In genomic region chr4:109342783-109343485, GRCm38 (mm10) we compare ENCODE assay signal across 9 mouse cellular contexts.
A peak's percentile ranks its signal among the peaks of the same experiment; 100 is the strongest.
DNase-seq lines count a peak whose midpoint lies in the region; ATAC-seq lines count a peak whose summit lies in the region.
"Had no signal": no experiment of that assay in that cellular context is flagged by ENCODE, and none has a peak within 500 bp of the region (broad histone marks: within the 10 kb centered on the region; RNA-seq: fewer than 3 reads in every experiment).

No protein-coding gene starts in this region.

- H3K4me3 ChIP-seq in midbrain, embryonic 10.5 days: peak overlapping the region; percentile 44
- H3K4me3 ChIP-seq in heart, embryonic 10.5 days: no peak overlapping the region
- H3K4me3 ChIP-seq: liver, embryonic 12.5 days had no signal

- ATAC-seq in cerebellum, adult (ENCODE audit: insufficient number of reproducible peaks, low FRiP score, low TSS enrichment): peak; percentile 96
- ATAC-seq: liver, embryonic 12.5 days had no signal

- H3K9me3 ChIP-seq in midbrain, embryonic 10.5 days (replicated peaks): no peaks in the 10 kb centered on the region
- no peaks in the 10 kb centered on the region for H3K9me3 ChIP-seq in heart, embryonic 10.5 days
- H3K9me3 ChIP-seq: liver, embryonic 12.5 days had no signal

- no peaks in the 10 kb centered on the region for H3K27me3 ChIP-seq in midbrain, embryonic 10.5 days (ENCODE audit: low read depth, poor library complexity, severe bottlenecking)
- H3K27me3 ChIP-seq in heart, embryonic 10.5 days (ENCODE audit: insufficient read depth, poor library complexity, severe bottlenecking): no peaks in the 10 kb centered on the region
- H3K27me3 ChIP-seq: liver, embryonic 12.5 days had no signal

- peaks cover 21% of the 10 kb centered on the region for H3K4me1 ChIP-seq in midbrain, embryonic 10.5 days
- H3K4me1 ChIP-seq in heart, embryonic 10.5 days: 0 out of 2 replicates have a peak, but pooled peaks cover 5% of the 10 kb centered on the region
- H3K4me1 ChIP-seq: liver, embryonic 12.5 days had no signal

- 48% methylated on average over 4 of the region's 4 CpGs for WGBS in midbrain, embryonic 10.5 days
- WGBS in heart, embryonic 10.5 days: 66% methylated on average over 4 of the region's 4 CpGs

- DNase-seq in cerebellum, postnatal 4 days (ENCODE audit: low spot score in 2 of 2): no peak
- peak; percentile 2 for DNase-seq in Muller cell, postnatal 12 days (ENCODE audit: inconsistent ontology term)
- peak; percentile 25 for DNase-seq in fibroblast of lung, adult 2 months (ENCODE audit: low read depth)
- DNase-seq in midbrain, embryonic 10.5 days (ENCODE audit: low spot score): no peak
- no peak for DNase-seq in liver
- DNase-seq in heart, embryonic 10.5 days (ENCODE audit: low spot score): no peak
- DNase-seq in urinary bladder, postnatal 10 days (ENCODE audit: low spot score): no peak

- no peaks in the 10 kb centered on the region for H3K36me3 ChIP-seq in midbrain, embryonic 10.5 days
- peaks cover 6% of the 10 kb centered on the region; the same call in 1 of the 2 replicates for H3K36me3 ChIP-seq in heart, embryonic 10.5 days

- H3K27ac ChIP-seq in midbrain, embryonic 10.5 days (replicated peaks): peak overlapping the region; percentile 49; the same call in 1 of the 2 replicates
- H3K27ac ChIP-seq in heart, embryonic 10.5 days: no peak overlapping the region
- H3K27ac ChIP-seq: liver, embryonic 12.5 days had no signal

Comparison
In these comparisons a context has a peak if more than half of its experiments do, and no peak if none do; other contexts are left out.
1. DNase-seq: peak in Muller cell, postnatal 12 days (single experiment) and fibroblast of lung, adult 2 months (single experiment); none in cerebellum, postnatal 4 days (0 of 2), midbrain, embryonic 10.5 days (single experiment), liver (single experiment), heart, embryonic 10.5 days (single experiment) and urinary bladder, postnatal 10 days (single experiment).